Mouse (Mus musculus): ENCODE measurements at regions not wholly inside any gene's neighbourhood (a gene's known extent, or its start where the extent isn't known, plus 50 kb on each side); places are given as distances from the start of the nearest gene placed in this dataset.

GRCm38 (mm10) chr3:41353021-41353420, 202.5 kb upstream of the Jade1 start:
- DNase-seq = no peak

GRCm38 (mm10) chr3:41351786-41352185, 203.7 kb upstream of the Jade1 start:
- DNase-seq = no peak

DNA sequence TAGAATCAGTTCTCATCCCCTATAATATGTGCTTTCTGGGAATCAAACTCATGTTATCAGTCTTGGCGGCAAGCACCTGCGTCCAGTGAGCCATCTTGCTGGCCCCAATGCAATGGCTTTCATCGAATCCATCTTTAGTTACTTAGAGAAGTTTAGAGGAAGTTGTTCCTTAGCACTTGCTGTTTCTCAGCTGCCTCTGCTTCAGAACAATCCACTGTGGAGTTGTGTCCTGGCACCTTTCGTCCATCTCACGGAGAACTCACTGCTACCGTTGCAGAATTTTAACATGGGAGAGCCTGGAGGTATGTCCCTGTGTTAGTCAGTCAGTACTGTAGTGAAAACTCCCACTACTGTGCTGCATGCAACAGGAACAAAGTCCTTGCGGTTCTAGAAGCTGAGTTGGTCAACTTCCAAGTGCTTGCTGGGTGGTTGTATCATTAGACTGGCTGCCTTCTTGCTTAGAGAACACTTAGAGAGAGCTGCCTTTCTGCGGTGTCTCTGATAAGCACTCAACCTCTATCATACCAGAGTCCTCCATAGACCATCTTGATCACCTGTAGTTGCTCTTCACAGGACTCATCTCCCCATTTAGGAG, 204.3 kb upstream of the Jade1 start:
- DNase-seq = no peak

DNA sequence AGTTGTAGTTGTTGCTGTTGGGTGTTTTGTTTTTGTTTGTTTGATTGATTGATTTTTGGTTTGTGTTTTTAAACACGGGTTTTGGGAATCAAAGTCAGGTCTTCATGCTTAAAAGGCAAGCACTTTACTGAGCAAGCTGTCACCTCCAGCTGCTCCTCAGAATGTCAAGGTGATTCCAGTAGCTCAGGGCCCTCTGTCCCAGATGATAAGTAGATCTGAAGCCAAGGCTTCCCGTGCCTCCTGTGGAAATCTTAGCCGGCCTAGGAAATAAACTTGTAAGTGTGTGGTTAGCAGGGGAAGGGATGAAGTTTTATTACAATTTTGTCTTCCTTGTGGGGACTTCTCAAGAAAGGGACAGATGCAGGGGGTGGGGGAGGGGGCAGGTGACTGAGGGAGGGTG, 205.2 kb upstream of the Jade1 start:
- DNase-seq = no peak

DNA sequence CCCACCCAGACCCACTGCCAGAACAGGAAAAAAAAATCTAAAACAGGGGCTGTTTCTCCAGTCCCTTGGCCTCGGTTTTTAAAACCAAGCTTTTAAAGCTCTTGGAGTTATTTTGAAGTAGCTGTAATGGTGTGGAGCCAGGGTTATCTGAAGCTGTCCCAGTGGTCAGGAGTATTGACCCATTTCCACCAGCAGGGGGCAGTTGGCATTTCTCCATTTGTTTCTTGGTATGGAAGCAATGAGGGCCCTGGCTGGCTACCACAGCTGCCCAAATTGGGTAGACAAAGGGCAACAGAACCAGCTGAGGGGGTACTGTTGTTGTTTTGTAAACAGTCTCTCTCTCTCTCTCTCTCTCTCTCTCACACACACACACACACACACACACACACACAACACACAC, 206.7 kb upstream of the Jade1 start:
- DNase-seq = peak; percentile 75 to 79

DNA sequence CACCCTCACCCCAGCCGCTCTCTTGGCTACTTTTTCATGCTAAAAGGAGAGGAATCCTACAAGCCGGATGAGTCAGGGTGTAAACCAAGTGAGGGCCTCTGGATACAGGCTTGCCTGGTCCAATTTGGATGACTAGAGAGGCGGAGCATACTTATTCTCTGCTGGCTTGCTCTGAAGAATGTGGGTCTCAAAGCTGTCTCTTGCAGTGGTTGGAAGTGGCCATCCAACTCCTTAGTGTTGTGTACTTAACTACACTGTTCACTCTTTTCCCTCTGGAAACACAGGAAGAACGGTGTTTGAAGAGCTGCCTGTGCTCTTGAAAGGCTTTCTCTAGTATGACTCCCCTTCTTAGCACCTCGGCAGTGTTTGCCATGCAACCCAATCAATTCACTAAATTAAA, 208.7 kb upstream of the Jade1 start:
- no peak for DNase-seq

GRCm38 (mm10) chr3:41343431-41343830, 212.1 kb upstream of the Jade1 start:
- DNase-seq = no peak

DNA sequence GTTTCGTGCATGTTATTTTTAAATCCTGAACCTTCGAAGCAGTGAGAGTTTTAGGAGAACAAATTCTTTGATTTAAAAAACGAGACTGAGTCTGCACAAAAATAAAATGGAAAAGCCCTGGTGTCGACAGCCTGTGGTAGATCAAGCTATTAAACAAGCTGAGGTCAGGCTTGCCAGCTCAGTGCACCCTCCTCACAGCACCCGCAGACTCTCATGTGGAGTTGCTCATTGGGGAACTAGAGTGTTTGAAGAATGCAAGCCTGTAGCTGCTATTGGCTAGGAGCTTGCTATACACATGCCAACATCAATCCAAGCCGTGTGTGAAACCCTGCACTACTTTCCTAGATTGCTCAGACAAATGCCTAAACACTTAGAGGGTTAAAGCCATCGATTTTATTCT, 223.1 kb upstream of the Jade1 start:
- DNase-seq = no peak

GRCm38 (mm10) chr3:41330356-41330755, 225.2 kb upstream of the Jade1 start:
- no peak for DNase-seq

GRCm38 (mm10) chr3:41328828-41329227, 226.7 kb upstream of the Jade1 start:
- no peak for DNase-seq

- DNase-seq = peak; percentile 3 to 14
Observed at GRCm38 (mm10) chr3:41326211-41327104, 229.1 kb upstream of the Jade1 start.

GRCm38 (mm10) chr3:41321808-41322207, 233.7 kb upstream of the Jade1 start:
- DNase-seq = peak; percentile 19 to 25

- no peak for DNase-seq
Observed at GRCm38 (mm10) chr3:41319214-41319856, 236.2 kb upstream of the Jade1 start.

- DNase-seq = no peak
Observed at GRCm38 (mm10) chr3:41318232-41319131, 235.6 kb upstream of the Pgrmc2 start.

DNA sequence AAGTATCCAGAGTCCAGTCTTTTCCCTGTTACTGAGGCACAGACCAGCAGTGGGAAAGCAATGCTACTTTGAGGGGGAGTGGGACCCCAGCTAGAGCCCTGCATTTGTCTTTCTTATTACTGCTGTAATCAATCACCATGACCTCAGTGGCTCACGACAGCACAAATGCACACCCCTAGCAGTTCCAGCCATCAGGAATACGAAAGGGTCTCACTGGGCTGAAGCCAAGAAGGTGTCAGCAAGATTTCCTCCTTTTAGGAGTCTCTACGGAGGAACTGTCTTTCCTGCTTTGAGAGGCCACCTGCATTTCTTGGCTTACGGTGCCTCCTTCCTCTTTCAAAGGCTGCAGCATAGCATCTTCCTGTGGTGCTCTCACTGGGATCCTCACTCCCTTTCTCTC, 234.3 kb upstream of the Pgrmc2 start:
- DNase-seq = no peak

DNA sequence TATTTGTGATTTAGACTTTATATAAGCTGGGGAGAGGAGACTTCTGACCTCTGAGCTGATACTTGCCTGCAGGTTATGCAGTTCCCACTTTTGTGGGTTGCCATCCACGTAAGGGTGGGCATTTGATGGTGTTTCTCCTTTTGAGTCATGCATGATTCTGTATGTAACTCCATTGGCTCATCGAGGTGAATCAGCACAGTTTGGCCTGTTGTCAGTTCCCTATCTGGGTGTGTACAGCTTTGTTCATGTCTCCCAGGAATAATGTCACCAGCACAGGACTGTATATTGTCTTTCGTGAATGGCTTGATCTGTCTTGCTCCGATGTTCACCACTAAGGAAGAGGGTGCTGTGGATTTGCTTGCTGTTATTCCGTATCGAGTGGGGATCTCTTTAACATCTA, 229.6 kb upstream of the Pgrmc2 start:
- DNase-seq = no peak

DNA sequence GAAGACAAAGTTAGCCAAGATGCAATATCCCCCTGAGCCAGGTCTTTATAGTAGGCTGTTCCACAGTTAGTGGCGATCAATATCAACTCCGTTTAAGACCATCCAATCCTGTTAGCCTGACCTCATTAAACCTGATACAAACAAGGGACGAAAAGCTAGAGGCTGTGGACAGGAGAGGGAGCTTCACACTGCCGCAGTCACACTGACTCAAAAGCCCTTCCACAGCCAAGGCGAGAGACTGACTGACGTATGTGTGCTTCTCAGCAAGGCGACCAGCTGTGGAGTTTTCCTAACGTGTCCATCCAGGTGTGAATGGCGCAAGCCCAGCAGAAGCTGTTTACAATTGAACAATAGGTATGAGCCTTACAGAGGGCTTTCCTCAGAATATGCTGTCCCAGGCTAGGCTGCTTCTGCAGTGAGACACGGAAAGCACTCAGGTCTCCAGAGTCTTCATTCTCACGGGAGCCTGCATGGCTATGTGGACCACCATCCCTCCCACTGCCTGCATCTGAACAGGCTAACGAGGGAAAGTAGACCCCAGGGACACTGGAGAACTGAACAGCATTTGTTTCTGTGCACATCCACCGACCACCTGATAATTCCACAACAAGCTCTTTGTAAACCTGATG, 224.7 kb upstream of the Pgrmc2 start:
- no peak for DNase-seq

GRCm38 (mm10) chr3:41302805-41303204, 220.0 kb upstream of the Pgrmc2 start:
- DNase-seq = no peak

DNA sequence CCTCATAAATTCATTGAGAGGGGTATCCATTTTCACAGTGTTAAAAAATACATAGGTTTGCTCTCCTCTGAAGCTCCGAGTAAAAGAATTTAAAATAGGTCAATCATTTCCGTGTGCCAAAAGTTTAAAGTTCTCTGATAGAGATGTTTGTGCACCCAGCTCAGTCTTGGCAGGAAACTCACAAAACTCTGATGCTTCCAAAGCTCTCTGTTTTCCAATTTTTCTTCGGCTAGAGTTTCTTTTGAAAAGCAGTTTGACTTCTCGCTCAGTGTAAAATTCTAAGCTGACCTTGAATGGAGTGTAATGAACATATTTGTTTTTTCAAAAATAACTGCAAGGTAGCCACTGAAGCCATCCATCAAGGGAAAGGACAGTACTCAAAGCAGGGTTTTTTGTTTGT, 215.9 kb upstream of the Pgrmc2 start:
- no peak for DNase-seq

DNA sequence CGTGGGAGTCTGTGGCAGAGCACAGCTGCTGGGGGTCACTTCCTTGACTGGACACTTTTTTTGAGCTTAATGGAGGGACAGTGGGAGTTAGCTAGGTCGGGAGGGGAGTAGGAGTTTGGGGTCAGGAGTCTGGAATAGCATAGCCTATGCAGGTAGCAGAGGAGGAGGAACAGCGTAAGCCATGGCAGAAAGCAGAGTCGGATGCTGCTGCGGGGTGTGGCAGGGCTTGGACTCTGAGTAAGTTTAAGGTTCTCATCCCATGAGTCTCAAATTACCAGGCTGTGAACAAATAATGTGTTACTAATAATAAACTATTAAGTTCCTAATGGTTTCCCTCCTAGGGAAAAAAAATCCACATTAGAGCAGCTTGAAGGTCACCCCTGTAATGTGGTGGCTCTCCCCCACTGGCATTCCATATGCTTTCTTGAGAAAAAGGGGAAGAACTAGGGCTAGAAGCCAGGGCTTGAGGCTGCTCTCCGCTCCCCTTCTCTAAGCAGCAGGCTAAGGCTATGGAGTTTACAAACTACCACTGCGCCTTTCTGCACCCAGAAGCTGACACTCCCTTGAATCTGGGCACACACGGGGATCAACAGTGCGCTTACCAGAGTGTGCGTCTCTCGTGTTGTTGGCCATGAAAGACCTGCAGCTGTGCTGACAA, 213.4 kb upstream of the Pgrmc2 start:
- no peak for DNase-seq

GRCm38 (mm10) chr3:41295150-41295549, 212.3 kb upstream of the Pgrmc2 start:
- no peak for DNase-seq

Data from B cell, adult 2 months (primary cell).